Mouse (Mus musculus): Measurements from ENCODE around the gene Kmt5c.

DNA sequence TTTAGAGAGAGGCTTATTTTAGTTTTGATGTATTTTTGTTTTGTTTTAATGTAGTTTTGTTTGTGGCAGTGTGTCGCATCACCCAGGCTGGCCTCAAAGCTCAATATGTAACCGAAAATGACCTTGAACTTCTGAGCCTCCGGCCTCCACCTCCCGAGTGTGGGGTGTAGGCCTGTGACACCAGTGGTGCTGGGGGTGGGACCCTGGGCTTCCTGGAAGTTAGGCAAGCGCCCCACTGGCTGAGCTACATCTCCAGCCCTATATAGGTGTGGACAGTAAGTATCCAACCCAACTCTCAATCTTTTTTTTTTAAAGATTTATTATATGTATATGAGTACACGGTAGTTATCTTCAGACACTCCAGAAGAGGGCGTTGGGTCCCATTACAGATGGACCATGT, 36.7 kb upstream of the Kmt5c start:
- TF ChIP-seq CTCF (IDR thresholded peaks at IDR 0.05) (no peak), EP300 (IDR thresholded peaks at IDR 0.05) (no peak)
